Mouse (Mus musculus): ENCODE measurements at regions not wholly inside any gene's neighbourhood (a gene's known extent, or its start where the extent isn't known, plus 50 kb on each side); places are given as distances from the start of the nearest gene placed in this dataset.

DNA sequence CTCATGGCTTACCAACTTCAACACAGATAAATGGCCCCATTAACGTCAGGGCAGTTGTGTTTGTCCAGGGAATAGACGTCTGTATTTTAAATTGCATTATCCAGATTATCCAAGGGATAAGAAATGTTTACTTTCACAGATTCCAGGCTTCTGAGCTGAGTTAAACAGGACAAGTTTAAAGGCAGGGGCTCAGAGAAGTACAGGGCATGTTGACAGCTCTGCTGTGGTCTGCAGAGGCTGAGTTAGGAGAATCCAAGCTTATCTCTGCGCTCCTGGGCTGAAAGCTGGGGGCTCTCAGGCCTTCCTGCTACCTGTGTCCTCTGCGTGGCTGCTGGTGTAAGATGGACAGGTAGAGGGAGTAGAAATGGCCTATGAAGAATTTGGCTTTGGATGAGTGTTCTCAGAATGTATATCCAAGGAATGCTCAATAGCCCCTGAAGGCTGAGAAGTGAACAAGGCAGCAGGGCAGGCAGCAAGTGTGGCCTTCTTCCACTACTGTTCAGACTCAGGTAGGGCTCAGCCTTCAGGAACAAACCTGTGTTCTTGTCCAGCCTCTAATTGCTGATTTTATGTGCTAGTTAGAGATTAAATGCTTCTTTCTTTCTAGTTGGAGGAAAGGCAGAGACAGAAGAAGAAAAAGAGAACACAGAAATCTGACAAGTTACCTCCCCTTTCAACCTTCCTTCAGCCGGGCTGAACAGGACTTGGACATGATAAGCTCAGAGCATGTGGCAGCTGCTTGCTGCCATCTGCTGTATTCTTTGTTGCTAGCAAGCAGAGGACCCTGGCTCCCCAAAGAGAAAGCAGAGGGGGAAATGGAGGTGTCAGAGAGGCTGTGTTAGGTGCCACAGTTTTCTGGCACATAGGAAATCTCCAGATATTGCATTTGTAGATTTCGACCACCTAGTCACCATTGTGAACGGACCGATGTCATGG lies 77.9 kb upstream of the Grem2 start:
- H3K27ac ChIP-seq: no peak overlapping the region
- peak; percentile 27 for DNase-seq
- peak; percentile 75 for TF ChIP-seq CTCF (IDR thresholded peaks at IDR 0.05)
- intact Hi-C loops (cut with DNase I): loop anchor here (1.0 kb wide), 1 partner anchor 404 kb away; no protein-coding TSS in a partner anchor
- no peak overlapping the region for H3K4me3 ChIP-seq

DNA sequence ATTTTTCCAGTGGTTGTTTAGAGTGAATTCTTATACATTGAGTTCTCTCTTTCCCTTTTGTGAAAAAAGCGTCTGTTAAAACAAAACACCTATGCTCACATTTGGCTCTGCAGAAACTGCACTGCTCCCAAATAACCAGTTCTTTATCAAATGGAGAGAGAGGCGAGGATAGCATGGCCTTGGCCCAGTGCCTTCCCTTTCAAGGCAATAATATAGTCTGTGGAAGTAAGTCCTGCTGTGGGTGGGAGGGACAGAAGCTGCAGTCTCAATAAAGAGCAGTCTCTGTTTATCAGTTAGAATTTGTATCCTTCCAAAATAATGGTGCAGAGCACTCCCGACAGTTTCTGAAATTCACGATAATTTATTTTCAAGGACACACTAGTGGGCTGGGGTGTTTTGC lies 70.9 kb upstream of the Grem2 start:
- intact Hi-C loops (cut with DNase I): no loop called here
- no peak for DNase-seq
- TF ChIP-seq CTCF (IDR thresholded peaks at IDR 0.05): no peak
- Histone ChIP-seq H3K27ac (no peak overlapping the region), H3K4me3 (no peak overlapping the region)

DNA sequence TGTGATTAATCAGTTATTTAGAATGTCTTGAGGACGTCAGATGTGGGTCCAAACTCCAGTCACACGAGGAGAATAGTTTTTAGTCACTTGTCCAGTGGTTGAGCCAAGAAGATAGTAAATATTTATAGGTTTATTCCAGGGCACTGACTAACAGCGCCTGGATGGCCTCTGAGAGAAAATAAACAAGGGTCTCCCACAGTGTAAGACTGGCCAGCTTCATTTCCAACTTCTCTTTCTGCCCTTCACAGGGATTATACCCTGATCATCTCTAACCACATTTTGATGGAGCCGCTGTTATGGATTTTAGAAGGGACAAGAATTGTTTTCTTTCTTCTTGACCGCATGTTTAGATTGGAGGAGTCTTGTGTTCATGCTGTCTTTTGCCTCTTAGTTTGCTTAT lies 67.0 kb upstream of the Grem2 start:
- no peak for DNase-seq
- no peak for TF ChIP-seq CTCF (IDR thresholded peaks at IDR 0.05)
- intact Hi-C loops (cut with DNase I): no loop called here
- H3K27ac ChIP-seq: no peak overlapping the region
- no peak overlapping the region for H3K4me3 ChIP-seq

DNA sequence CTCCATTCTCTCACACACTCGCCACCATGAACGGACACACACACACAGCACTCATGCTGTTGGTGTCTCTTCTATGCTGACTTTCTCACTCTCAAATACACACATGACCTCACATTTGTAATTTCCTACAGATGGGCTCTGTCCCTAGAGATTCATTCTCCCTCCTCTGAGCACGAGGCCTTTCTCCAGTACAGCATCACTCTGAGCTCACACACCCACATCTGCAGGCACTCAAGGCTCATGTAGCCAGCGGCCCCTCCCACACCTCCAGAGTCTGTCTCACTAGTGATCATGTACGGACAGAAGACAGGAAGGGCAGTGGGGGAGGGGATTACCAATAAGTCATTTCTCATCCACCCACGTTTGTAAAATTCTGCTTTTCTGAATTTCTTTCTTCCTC lies 50.3 kb upstream of the Grem2 start:
- Histone ChIP-seq H3K4me3 (no peak overlapping the region), H3K27ac (no peak overlapping the region)
- DNase-seq: no peak
- no peak for TF ChIP-seq CTCF (IDR thresholded peaks at IDR 0.05)
- intact Hi-C loops (cut with DNase I): no loop called here
